Mouse (Mus musculus): Measurements from ENCODE around the gene D930007J09Rik.

D930007J09Rik gene

GRCm38 (mm10) chr13:32759036-32759435 lies 43.6 kb downstream of the D930007J09Rik start:
- ATAC-seq (ENCODE audit: low TSS enrichment): no peak
